Mouse (Mus musculus) induced T-regulatory cell, adult 2 months (primary cell): ENCODE data around the gene Arf4.
A peak's percentile ranks its signal among the peaks of the same experiment; 100 is the strongest.

ENCODE experiments used
- DNase-seq: peaks from one replicate; pipeline ENCODE4 v3.0.0-alpha.2; 2012; ENCODE audit warnings: low read depth

Gene Arf4

DNA sequence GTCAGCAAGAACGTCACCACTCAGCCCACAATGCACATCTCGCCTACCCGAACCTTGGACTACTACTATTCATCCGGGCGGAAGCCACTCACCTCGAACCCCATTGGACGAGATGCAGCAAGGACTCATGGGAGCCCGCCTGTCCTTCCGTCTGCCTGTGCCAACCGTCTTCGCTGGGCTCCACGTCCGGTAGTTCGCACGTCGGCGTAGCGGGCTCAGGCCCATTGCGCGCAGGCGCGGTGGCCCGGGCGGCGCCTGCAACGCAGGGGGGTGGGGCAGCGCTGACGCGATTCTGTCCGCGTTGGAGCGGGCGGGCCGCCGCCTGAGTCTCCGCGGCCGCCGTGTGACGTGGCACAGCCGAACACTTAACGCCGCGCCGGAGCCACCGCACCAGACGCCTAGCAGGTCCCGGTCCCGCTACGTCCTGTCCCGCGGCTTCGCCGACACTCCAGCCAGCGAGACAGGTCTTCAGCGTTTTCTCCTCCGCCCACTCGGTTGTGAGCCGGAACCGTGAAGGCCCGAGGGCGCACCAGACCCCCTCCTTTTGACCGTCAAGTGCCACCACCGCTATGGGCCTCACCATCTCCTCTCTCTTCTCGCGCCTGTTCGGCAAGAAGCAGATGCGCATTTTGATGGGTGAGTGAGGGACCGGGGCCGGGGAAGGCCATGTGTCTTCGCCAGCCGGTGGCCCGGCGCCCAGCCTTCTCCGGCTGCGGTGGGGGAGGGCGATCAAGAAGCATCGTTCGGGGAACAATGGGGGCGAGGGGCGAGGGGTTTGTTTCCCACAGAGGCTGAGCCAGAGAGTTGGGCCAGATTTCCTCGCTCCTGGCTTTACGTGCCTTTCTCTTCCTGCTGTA lies at the start of gene Arf4:
Gene Arf4 (plus strand): TSS at position 224 of the 857 bp plus-strand sequence.
- DNase-seq: peak; percentile 98

DNA sequence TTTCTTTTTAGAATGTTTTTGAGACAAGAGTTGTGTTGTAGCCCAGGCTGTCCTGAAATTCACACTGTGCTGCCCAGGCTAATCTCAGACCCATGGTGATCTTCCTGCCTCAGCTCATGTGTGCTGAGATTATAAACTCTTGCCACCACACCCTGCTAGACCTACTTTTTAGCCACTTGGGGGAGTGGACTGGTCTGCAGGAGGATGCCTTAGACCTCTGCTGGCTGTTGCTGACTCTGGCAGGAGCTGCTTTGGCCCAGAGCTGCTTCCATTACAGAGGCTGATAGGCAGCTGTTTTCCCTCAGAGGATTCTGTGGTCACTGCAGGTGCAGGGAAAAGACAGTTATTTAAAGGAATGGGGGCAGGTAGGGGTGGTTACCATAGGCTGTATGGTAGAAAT lies 46.5 kb upstream of the Arf4 start:
- no peak for DNase-seq

DNA sequence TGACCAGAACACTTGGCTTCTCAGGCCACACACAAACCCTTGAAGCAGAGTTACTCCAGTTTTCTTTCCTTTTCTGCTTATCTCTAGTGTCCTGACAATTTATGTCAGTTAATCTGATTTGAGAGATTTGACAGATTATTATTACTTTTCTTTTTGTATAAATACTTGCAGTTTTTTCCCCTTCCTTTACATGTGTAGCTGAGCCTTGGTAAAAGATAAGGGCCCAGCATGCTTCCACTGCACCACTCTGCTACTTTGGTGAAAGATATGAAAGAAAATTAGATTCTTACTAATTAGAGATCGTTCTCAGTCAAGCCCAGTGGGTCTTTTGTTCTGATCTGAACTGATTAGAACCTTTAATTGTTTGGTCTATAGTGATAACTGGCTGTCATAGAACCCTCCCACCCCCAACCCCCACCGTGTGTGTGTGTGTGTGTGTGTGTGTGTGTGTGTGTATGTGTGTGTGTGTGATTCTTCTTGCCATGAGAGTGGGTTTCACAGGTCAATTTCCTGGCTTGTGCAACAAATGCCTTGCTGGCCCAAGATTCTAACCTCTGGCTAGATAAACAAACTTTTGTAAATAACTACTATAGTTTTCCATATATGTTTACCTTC lies 44.5 kb upstream of the Arf4 start:
- no peak for DNase-seq

DNA sequence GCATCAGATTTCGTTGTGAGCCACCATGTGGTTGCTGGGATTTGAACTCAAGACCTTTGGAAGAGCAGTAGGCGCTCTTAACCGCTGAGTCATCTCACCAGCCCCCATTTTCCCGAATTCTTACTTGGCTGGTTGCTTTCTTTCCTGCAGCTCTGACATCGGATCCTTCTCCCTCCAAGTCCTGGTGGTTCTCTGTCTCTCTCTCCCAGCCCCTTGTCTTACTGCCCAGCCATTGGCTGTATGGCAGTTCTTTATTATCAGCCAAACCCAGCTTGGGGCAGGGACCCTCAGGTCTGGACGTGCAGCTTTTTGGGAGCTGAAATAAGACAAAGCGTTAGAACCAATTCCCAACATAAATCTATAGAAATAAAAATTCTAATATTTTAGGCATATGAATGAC lies 42.7 kb upstream of the Arf4 start:
- no peak for DNase-seq

DNA sequence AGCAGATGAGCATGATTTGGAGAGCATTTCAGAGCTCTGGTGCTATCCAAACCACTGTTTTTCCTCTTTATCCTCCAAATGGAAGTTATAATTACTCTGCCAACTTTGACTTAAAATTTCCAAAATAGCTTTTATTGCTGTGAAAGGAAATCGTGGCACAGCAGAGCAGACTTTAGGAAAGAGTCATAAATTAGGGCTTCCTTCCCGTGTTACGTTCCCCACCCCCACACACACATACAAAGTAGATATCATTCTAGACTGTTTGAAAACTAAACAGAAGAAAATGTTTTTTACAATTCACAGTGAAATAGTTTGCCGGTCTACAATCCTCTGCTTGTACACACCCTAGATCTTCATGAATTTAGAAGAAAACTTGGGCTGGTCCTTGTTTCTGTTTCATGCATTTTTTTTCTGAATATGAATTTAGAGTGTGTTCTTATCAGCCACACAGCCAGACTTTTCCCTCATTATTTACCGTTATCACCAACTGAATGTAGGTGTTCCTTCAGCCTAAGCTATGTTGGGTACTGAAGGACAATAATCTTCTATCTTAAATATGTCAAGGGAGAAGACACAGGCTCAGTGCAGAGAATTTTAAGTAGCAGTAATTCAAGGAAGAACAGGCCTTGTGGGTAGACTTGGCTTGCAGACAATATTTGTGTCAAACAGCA lies 42.0 kb upstream of the Arf4 start:
- DNase-seq: no peak

DNA sequence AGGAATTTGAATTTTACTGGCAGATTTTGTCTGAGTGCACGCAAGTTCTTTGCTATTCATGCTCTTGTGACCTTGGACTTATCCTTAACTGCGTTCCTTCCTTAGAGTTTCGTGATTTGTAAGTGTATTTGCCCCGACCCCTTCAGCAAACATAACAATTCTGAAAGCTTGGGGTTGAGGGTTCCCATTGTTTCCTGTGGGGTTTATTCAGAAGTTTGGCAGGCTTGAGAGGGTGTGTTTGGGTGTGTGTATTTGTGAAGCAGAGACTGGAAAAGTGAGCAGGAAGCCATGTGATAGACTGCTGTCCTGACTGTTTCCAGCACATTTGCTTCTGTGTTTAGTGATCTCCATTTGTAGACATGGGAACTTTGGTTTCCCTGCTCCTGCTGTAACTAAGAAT lies 32.5 kb upstream of the Arf4 start:
- no peak for DNase-seq

DNA sequence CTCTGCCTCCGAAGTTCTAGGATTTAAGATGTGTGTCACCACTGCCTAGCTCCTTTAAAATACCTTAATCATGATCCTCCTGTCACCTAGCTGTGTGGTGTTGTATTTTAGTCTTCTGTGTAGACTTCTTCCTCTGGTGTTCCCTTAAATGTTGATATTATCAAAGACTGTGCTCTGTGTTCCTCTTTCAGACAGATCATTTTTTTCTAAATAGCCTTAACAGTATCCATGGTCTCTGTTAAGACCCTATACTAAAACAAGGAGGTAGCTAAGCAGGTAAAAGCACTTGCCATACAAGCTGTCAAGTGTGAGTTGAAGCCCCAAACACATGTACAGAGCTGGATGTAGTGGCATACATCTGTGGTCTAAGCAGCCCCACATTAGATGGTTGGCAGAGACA lies 28.2 kb upstream of the Arf4 start:
- no peak for DNase-seq

GRCm38 (mm10) chr14:26610689-26611088 lies 27.2 kb upstream of the Arf4 start:
- no peak for DNase-seq

- no peak for DNase-seq
Measured at GRCm38 (mm10) chr14:26625301-26625700, 12.6 kb upstream of the Arf4 start.

- no peak for DNase-seq
Measured at GRCm38 (mm10) chr14:26626605-26627140, 11.2 kb upstream of the Arf4 start.

DNA sequence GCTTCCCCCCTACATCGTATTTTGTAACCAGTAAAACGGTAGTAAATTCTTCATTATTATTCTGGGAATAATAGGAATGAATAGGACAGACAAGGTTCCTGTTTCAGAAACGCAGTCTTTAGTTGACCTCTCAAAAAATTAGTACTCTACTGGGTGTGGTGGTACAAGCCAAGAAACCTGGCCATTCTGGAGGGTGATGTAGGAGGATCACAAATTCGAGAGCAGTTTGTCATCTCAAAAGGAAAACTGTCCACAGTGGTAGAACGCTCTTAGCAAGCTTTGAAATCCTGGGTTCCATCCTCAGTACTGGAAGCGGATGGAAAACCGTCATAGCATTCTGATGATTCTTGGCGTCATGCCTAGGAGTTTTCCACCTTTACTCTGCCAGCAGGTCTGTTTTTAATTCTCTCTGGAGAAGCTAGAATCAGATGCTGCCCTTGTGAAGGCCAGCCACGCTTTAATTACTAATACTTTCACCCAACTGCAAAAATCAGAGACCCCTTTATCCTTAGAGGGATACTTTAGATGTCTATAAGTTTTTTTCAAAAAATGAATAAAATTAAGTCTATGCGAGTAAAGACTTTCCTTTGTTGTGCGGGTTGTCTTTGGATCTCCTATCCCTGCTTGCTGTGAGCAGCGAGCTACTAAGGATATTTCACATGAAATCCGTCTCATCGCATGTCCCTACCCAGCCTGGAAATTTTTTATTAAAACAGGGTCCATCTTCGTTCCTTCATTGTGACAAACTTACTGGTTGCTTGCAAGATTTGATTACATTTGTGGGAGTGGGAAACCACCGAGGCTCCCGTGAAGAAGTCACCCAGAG lies 636 bp upstream of the Arf4 start:
- no peak for DNase-seq

GRCm38 (mm10) chr14:26638708-26639084 lies 822 bp downstream of the Arf4 start:
- DNase-seq: peak; percentile 81

DNA sequence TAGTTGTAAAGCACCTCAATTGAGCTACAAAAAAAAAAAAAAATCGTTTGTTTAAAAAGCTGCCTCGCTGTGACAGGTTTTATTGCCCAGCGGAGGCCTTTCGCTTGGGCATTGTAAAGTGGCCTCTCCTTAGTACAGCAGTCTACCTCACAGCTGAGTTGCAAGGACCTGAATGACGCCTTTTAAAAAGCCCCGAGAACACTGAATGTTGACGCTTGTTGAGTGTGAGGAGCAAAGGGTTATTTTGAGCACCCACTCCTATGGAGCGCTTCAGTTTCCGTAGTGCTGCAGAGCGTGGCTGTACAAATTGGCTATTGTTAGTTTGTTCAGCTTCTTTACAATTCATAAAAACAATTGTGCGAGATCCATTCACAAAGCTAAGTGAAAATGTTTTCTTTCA lies 1.4 kb downstream of the Arf4 start:
- DNase-seq: peak; percentile 70

GRCm38 (mm10) chr14:26639961-26640360 lies 2.1 kb downstream of the Arf4 start:
- DNase-seq: peak; percentile 66

GRCm38 (mm10) chr14:26643006-26643624 lies 5.2 kb downstream of the Arf4 start:
- DNase-seq: no peak

GRCm38 (mm10) chr14:26645989-26646650 lies 8.2 kb downstream of the Arf4 start:
- no peak for DNase-seq

DNA sequence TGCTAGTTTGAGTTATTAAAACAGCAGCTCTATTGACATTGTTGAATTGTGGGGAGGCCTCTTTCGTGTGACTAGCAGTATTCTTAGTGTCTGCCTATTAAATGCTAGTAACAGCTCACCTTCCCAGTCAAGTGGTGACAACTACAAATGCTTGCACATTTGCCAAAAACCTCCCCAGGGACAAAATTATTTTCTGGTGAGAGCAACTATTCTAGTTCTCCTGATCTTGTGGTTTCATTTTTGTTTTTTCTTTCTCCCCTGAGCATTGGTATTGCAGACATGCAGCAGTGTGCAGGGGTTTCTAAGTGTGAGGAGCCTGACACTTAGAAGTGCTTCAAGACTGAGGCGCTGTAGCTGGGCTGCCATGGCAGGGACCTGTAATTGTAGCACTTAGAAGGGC lies 9.9 kb downstream of the Arf4 start:
- peak; percentile 12 for DNase-seq

- peak; percentile 78 for DNase-seq
Measured at GRCm38 (mm10) chr14:26651901-26652300, 14.0 kb downstream of the Arf4 start.

DNA sequence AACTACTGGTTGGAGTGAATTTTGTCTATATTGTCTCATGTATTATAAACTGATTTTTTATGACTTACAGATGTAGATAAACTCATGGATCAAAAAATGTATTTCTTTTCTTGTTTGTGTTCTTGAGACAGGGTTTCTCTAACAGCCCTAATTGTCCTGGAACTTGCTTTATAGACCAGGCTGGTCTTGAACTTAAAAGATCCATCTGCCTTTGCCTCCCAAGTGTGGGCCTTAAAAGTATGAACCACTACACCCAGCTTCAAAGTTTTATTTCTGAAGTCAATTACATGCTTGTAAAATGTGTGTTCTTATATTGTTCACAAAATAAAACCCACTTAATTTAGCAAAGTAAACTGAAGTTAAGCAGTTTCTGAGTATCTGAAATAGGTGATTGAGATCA lies 20.3 kb downstream of the Arf4 start:
- no peak for DNase-seq

- DNase-seq: no peak
Measured at GRCm38 (mm10) chr14:26660233-26660632, 22.4 kb downstream of the Arf4 start.

DNA sequence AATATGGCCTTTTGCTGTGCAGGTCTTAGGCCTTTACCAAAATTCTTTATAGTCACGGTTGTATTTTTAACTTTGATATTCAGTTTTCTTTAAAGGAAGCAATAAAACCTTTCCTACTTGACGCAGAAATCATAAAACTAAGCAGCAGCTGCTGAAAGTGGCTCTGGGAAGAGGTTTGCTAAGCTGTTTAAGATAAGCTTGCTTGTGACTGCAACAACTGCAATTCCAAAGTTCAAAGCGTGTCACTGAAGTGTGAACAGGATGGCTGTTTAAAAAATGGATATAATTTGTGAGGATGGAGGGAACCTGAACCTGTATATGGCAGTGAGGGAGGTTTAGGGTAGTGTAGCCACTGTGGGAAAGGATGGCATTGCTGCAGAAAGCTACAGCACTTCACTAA lies 24.1 kb downstream of the Arf4 start:
- DNase-seq: no peak
